In the genomic region with DNA sequence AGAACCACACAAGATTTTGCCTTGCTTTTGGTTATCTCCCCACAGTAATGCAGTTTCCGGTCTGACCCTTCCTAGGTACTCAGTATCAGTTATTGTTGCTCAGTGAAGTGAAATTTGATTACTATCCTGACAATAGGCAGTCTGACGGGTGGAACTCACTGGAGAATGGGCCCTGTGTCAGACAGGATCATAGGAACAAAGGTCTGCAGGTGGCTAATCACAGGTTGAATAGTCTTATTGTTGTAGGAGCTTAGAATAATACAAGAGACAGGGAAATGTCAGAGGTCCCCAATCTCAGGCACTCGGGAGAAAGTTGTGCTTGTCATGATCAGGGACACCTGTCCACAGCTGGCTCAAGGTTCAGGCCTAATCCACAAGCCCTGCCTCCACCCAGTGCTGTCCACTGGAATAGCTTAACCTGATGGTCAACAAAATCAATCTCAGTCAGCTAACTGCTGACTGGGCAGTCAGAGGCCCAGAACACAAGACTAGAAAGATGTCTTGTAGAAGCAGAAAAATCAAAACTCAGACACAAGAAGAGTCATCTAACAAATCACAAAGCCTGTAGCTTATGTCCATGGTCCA, we compare ENCODE assay signal across 25 mouse cellular contexts. TPM values are rescaled to one million over a fixed set of nuclear protein-coding genes. Genes with fewer than 3 reads are reported as not detected.
DNase-seq lines count a peak whose midpoint lies in the region; ATAC-seq and TF ChIP-seq lines count a peak whose summit lies in the region.
"Had no signal": no experiment of that assay in that cellular context is flagged by ENCODE, and none has a peak within 500 bp of the region (broad histone marks: within the 10 kb centered on the region; RNA-seq: fewer than 3 reads in every experiment).

No protein-coding gene starts in this region.

- no peak for TF ChIP-seq CTCF in intestine, postnatal 0 days (IDR thresholded peaks at IDR 0.05; ENCODE audit: low read depth)
- no peak for TF ChIP-seq CTCF in layer of hippocampus, adult 2 months (conservative IDR thresholded peaks at IDR 0.05)
- TF ChIP-seq CTCF in stomach, postnatal 0 days (IDR thresholded peaks at IDR 0.05; ENCODE audit: low read depth): no peak

- H3K9me3 ChIP-seq in kidney, embryonic 16.5 days (ENCODE audit: low read length): no peaks in the 10 kb centered on the region
- H3K9me3 ChIP-seq in intestine, postnatal 0 days (ENCODE audit: control insufficient read depth): no peaks in the 10 kb centered on the region
- H3K9me3 ChIP-seq in stomach, postnatal 0 days (ENCODE audit: control insufficient read depth, low read length): no peaks in the 10 kb centered on the region
- H3K9me3 ChIP-seq: liver, embryonic 15.5 days; midbrain, embryonic 10.5 days had no signal

- 0 out of 2 replicates have a peak, but pooled peaks cover 5% of the 10 kb centered on the region for H3K4me1 ChIP-seq in kidney, embryonic 16.5 days (ENCODE audit: insufficient read depth, low read length)
- 0 out of 2 replicates have a peak, but pooled peaks cover 3% of the 10 kb centered on the region for H3K4me1 ChIP-seq in intestine, postnatal 0 days (replicated peaks; ENCODE audit: control insufficient read depth, insufficient read depth, low read length)
- no peaks in the 10 kb centered on the region for H3K4me1 ChIP-seq in stomach, postnatal 0 days (replicated peaks; ENCODE audit: control insufficient read depth, insufficient read depth)
- H3K4me1 ChIP-seq: liver, embryonic 15.5 days had no signal

- ATAC-seq in kidney, embryonic 16.5 days (ENCODE audit: low FRiP score, low TSS enrichment): no peak
- ATAC-seq in intestine, postnatal 0 days: peak; percentile 75
- no peak for ATAC-seq in stomach, postnatal 0 days (ENCODE audit: low FRiP score, low TSS enrichment)
- ATAC-seq: inflammation-experienced regulatory T-cells, adult 6 months; midbrain, embryonic 16.5 days had no signal

- no peak overlapping the region for H3K9ac ChIP-seq in kidney, embryonic 16.5 days (replicated peaks; ENCODE audit: low read length)
- H3K9ac ChIP-seq in intestine, postnatal 0 days (ENCODE audit: low read depth, low read length): no peak overlapping the region
- no peak overlapping the region for H3K9ac ChIP-seq in stomach, postnatal 0 days (ENCODE audit: low read length)
- H3K9ac ChIP-seq: hindbrain, embryonic 14.5 days; liver, embryonic 15.5 days had no signal

- H3K27me3 ChIP-seq in kidney, embryonic 16.5 days (ENCODE audit: insufficient read depth, low read length): no peaks in the 10 kb centered on the region
- no peaks in the 10 kb centered on the region for H3K27me3 ChIP-seq in intestine, postnatal 0 days (replicated peaks; ENCODE audit: control insufficient read depth, insufficient read depth, low read length)
- H3K27me3 ChIP-seq in stomach, postnatal 0 days (ENCODE audit: control insufficient read depth, insufficient read depth, low read length): no peaks in the 10 kb centered on the region
- H3K27me3 ChIP-seq: liver, embryonic 15.5 days had no signal

- WGBS in kidney, embryonic 16.5 days: 34% methylated on average over 3 of the region's 3 CpGs
- 35% methylated on average over 3 of the region's 3 CpGs for WGBS in intestine, postnatal 0 days
- 47% methylated on average over 3 of the region's 3 CpGs for WGBS in stomach, postnatal 0 days

- no peak for TF ChIP-seq EP300 in stomach, postnatal 0 days (optimal IDR thresholded peaks at IDR 0.05)

- peak; percentile 41 for DNase-seq in kidney, adult 11 months
- DNase-seq in 416B (ENCODE audit: low read depth): peak; percentile 24
- DNase-seq in ES-CJ7 (ENCODE audit: low read depth, low spot score): peak; percentile 76
- no peak for DNase-seq in layer of hippocampus, adult 2 months (ENCODE audit: low spot score in 2 of 2)
- no peak for DNase-seq in adrenal gland, postnatal 4 days (ENCODE audit: low spot score in 2 of 2)
- no peak for DNase-seq in stomach, postnatal 0 days (ENCODE audit: low spot score)
- DNase-seq: adrenal gland, postnatal 14 days; cerebellum, adult 9-10 months; gastrocnemius, postnatal 25 days; heart, adult 2 months; heart, postnatal 4 days; kidney, postnatal 14 days; lung, postnatal 4 days; right cerebral cortex, postnatal 14 days; spleen, adult 18-20 months had no signal

- H3K36me3 ChIP-seq in kidney, embryonic 16.5 days (ENCODE audit: insufficient read depth, low read length): no peaks in the 10 kb centered on the region
- peaks cover 60% of the 10 kb centered on the region for H3K36me3 ChIP-seq in intestine, postnatal 0 days (ENCODE audit: control insufficient read depth, insufficient read depth)
- H3K36me3 ChIP-seq in stomach, postnatal 0 days (ENCODE audit: control insufficient read depth, insufficient read depth, low read length): peaks cover 3% of the 10 kb centered on the region; the same call in 1 of the 2 replicates

- H3K4me2 ChIP-seq in kidney, embryonic 16.5 days (replicated peaks; ENCODE audit: low read depth, low read length): no peak overlapping the region
- H3K4me2 ChIP-seq in intestine, postnatal 0 days (replicated peaks; ENCODE audit: low read depth): no peak overlapping the region
- no peak overlapping the region for H3K4me2 ChIP-seq in stomach, postnatal 0 days (replicated peaks; ENCODE audit: low read depth)
- H3K4me2 ChIP-seq: hindbrain, embryonic 14.5 days; liver, embryonic 15.5 days had no signal

- H3K27ac ChIP-seq in kidney, embryonic 16.5 days (ENCODE audit: low read length): no peak overlapping the region
- peak overlapping the region; percentile 17; the same call in 1 of the 2 replicates for H3K27ac ChIP-seq in intestine, postnatal 0 days (ENCODE audit: low read depth, low read length)
- H3K27ac ChIP-seq in layer of hippocampus, adult 2 months: no peak overlapping the region
- H3K27ac ChIP-seq in stomach, postnatal 0 days (replicated peaks): no peak overlapping the region
- H3K27ac ChIP-seq: heart, adult 2 months; hindbrain, embryonic 14.5 days; left cerebral cortex, adult 2 months; liver, embryonic 15.5 days; midbrain, embryonic 10.5 days had no signal

- H3K4me3 ChIP-seq in kidney, embryonic 16.5 days (ENCODE audit: low read length): no peak overlapping the region
- H3K4me3 ChIP-seq in intestine, postnatal 0 days (ENCODE audit: low read depth, low read length): no peak overlapping the region
- no peak overlapping the region for H3K4me3 ChIP-seq in layer of hippocampus, adult 2 months
- H3K4me3 ChIP-seq in stomach, postnatal 0 days (ENCODE audit: low read depth, low read length): no peak overlapping the region
- H3K4me3 ChIP-seq: heart, adult 2 months; left cerebral cortex, adult 2 months; liver, embryonic 15.5 days; midbrain, embryonic 10.5 days; myocyte had no signal

RNA-seq across cellular contexts. Expression of gene Gss, which starts 23.3 kb away (rescaled TPM):
- polyA plus RNA-seq in kidney, embryonic 16.5 days (2015; fragmentation: Nextera tagmentation; extraction: Ambion mirVana): 65.2 and 71.3 TPM in 2 replicates
- polyA plus RNA-seq in intestine, postnatal 0 days (2015; fragmentation: Nextera tagmentation; extraction: Ambion mirVana): 210 and 219 TPM in 2 replicates
- 10 to 100 TPM; 25.6 to 26.2 TPM for total RNA-seq in layer of hippocampus, adult 2 months (2021)
- 10 to 100 TPM; 38.7 to 39.6 TPM for total RNA-seq in adrenal gland, postnatal 4 days (2021)
- polyA plus RNA-seq in stomach, postnatal 0 days (2015; fragmentation: Nextera tagmentation; extraction: Ambion mirVana): 47.9 and 54.2 TPM in 2 replicates

RNA-seq across cellular contexts. Expression of gene Myh7b, which starts 41.7 kb away (rescaled TPM):
- 0.56 and 1.7 TPM in 2 replicates for polyA plus RNA-seq in kidney, embryonic 16.5 days (2015; fragmentation: Nextera tagmentation; extraction: Ambion mirVana)
- polyA plus RNA-seq in intestine, postnatal 0 days (2015; fragmentation: Nextera tagmentation; extraction: Ambion mirVana): 2.7 and 2.8 TPM in 2 replicates
- 1 to 10 TPM; 5.5 to 5.6 TPM for total RNA-seq in layer of hippocampus, adult 2 months (2021)
- 1 to 10 TPM in 1 of 2 experiments, under 1 TPM in 1; 0.62 to 1.8 TPM for total RNA-seq in adrenal gland, postnatal 4 days (2021)
- polyA plus RNA-seq in stomach, postnatal 0 days (2015; fragmentation: Nextera tagmentation; extraction: Ambion mirVana): 0.05 and 0.15 TPM in 2 replicates
- total RNA-seq: common myeloid progenitor, adult 5-6 weeks had no signal

RNA-seq across cellular contexts. Expression of gene Ggt7, which starts 51.3 kb away (rescaled TPM):
- polyA plus RNA-seq in kidney, embryonic 16.5 days (2015; fragmentation: Nextera tagmentation; extraction: Ambion mirVana): 3.7 and 3.9 TPM in 2 replicates
- 2.6 and 2.7 TPM in 2 replicates for polyA plus RNA-seq in intestine, postnatal 0 days (2015; fragmentation: Nextera tagmentation; extraction: Ambion mirVana)
- total RNA-seq in layer of hippocampus, adult 2 months (2021): 100 to 1,000 TPM; 114 to 124 TPM
- 1 to 10 TPM; 7.5 to 8.2 TPM for total RNA-seq in adrenal gland, postnatal 4 days (2021)
- polyA plus RNA-seq in stomach, postnatal 0 days (2015; fragmentation: Nextera tagmentation; extraction: Ambion mirVana): 2.6 and 2.9 TPM in 2 replicates
- total RNA-seq: common myeloid progenitor, adult 5-6 weeks had no signal

RNA-seq across cellular contexts. Expression of gene Acss2, which starts 51.6 kb away (rescaled TPM):
- 14.7 and 16.0 TPM in 2 replicates for polyA plus RNA-seq in kidney, embryonic 16.5 days (2015; fragmentation: Nextera tagmentation; extraction: Ambion mirVana)
- polyA plus RNA-seq in intestine, postnatal 0 days (2015; fragmentation: Nextera tagmentation; extraction: Ambion mirVana): 8.4 and 9.5 TPM in 2 replicates
- total RNA-seq in layer of hippocampus, adult 2 months (2021): 10 to 100 TPM; 62.6 to 70.8 TPM
- total RNA-seq in adrenal gland, postnatal 4 days (2021): 10 to 100 TPM; 20.5 to 26.1 TPM
- 10.3 and 13.6 TPM in 2 replicates for polyA plus RNA-seq in stomach, postnatal 0 days (2015; fragmentation: Nextera tagmentation; extraction: Ambion mirVana)

Comparison
In these comparisons a context has a peak if more than half of its experiments do, and no peak if none do; other contexts are left out.
1. DNase-seq: peak in kidney, adult 11 months (single experiment), 416B (single experiment) and ES-CJ7 (single experiment); none in layer of hippocampus, adult 2 months (0 of 2), adrenal gland, postnatal 4 days (0 of 2) and stomach, postnatal 0 days (single experiment).